Mouse (Mus musculus) intestine, embryonic 15.5 days (tissue): ENCODE measurements around the gene Cyb5r3. TPM values are rescaled to one million over a fixed set of nuclear protein-coding genes. Genes with fewer than 3 reads are reported as not detected.
"Not testable (repeated sequence)": the region's sequence is repeated elsewhere in the genome, so short reads cannot be mapped to it uniquely, and the experiment has no call there.

ENCODE experiments used
- ATAC-seq: fragments of 200-750 bp; cut with Nextera tagmentation; 2 replicates; pipeline ENCODE4 v1.8.0; 2017; ENCODE audit warnings: moderate TSS enrichment, moderate library complexity
- H3K27ac ChIP-seq: fragments of 300-500 bp; sonication (generic); 2 replicates; pipeline ENCODE4 v1.5.1; 2015; ENCODE audit warnings: mild to moderate bottlenecking, inconsistent platforms
- H3K27me3 ChIP-seq: fragments of 300-500 bp; sonication (generic); replicated peaks from 2 replicates; pipeline ENCODE4 v1.6.1; 2015; ENCODE audit warnings: inconsistent platforms
- H3K36me3 ChIP-seq: fragments of 300-500 bp; sonication (generic); 2 replicates; pipeline ENCODE4 v1.6.1; 2015; ENCODE audit warnings: inconsistent platforms
- H3K4me1 ChIP-seq: fragments of 300-500 bp; sonication (generic); replicated peaks from 2 replicates; pipeline ENCODE4 v1.6.1; 2015; ENCODE audit warnings: inconsistent platforms
- H3K4me2 ChIP-seq: fragments of 300-500 bp; sonication (generic); replicated peaks from 2 replicates; pipeline ENCODE4 v1.6.1; 2015; ENCODE audit warnings: mild to moderate bottlenecking, inconsistent platforms
- H3K4me3 ChIP-seq: fragments of 300-500 bp; sonication (generic); replicated peaks from 2 replicates; pipeline ENCODE4 v1.5.1; 2015; ENCODE audit warnings: inconsistent platforms
- H3K9ac ChIP-seq: fragments of 300-500 bp; sonication (generic); 2 replicates; pipeline ENCODE4 v1.6.1; 2015; ENCODE audit warnings: inconsistent platforms
- H3K9me3 ChIP-seq: fragments of 300-500 bp; sonication (generic); 2 replicates; pipeline ENCODE4 v1.6.1; 2016; ENCODE audit warnings: inconsistent platforms
- WGBS: fragments of 180-500 bp; shearing (Covaris S2); methylation state at CpG from one replicate; pipeline ENCODE4 v1.1.7; 2015; 5-methylcytosine and 5-hydroxymethylcytosine counted together
- polyA plus RNA-seq: library from polyadenylated mRNA; unstranded; fragments of >200 nt; fragmentation: Nextera tagmentation; extraction: Ambion mirVana; gene quantifications from 2 replicates; pipeline ENCODE4 v1.2.1, GENCODE M21; 2015

The Cyb5r3 gene
- polyA plus RNA-seq, 1 experiment from 2014 or later: 176 TPM

DNA sequence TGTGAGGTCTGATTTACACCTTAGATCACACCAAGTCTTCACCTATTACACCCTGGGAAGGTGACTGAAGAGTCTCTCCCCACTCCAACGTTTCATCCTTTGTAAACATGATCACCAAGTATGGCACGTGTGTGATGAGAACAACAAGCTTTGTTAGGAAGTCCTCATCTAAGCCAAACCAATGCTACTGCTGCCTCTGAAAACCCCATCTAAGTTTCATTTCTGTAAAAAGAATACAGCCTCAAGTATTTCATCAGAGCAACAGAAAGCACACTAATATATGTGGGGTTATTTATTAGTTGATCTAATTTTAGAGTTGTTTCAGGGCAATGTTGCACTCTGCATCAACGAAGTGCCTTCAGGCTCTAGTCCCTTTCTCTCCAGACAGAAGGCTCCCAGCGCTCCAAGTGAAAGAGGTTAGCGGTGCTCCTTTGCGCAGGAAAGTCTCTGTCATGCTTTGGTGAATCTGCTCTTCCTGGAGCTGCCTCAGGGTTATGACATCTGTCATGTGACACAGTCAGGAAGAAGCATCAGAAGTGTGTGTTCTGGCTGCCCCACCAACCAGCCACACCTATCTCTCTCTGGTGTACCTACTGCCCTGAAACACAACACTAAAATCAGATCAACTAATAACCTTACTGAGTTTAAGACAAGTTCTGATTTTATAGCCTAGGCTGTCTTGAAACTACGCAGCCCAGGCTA is 42.7 kb downstream of the Cyb5r3 start:
- no peak overlapping the region for H3K27ac ChIP-seq
- no peaks in the 10 kb centered on the region for H3K9me3 ChIP-seq
- no peak overlapping the region for H3K4me3 ChIP-seq
- H3K36me3 ChIP-seq: peaks cover 85% of the 10 kb centered on the region
- WGBS: 93% methylated on average over 7 of the region's 7 CpGs
- no peak overlapping the region for H3K4me2 ChIP-seq
- ATAC-seq: no peak
- H3K9ac ChIP-seq: no peak overlapping the region
- no peaks in the 10 kb centered on the region for H3K27me3 ChIP-seq
- no peaks in the 10 kb centered on the region for H3K4me1 ChIP-seq

DNA sequence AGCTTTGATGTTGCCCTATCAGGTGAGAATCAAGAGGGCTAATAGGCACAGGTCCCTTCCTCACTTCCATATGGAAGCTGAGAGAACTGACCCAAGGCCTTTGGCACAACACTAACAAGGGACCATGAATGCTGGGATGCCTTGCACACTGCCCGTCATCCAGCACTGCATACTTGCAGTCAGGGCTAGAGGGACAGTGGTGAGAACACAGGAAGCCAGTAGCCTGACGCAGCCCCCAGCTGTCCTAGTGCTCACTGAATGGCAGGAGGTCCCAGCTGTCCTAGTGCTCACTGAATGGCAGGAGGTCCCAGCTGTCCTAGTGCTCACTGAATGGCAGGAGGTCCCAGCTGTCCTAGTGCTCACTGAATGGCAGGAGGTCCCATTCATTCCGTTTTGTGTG is 45.4 kb downstream of the Cyb5r3 start:
- H3K4me2 ChIP-seq, H3K27me3 ChIP-seq, ATAC-seq, H3K9me3 ChIP-seq, H3K27ac ChIP-seq, H3K4me3 ChIP-seq, H3K4me1 ChIP-seq, H3K9ac ChIP-seq: not testable (repeated sequence)
- WGBS: 69% methylated on average over 3 of the region's 3 CpGs
- peaks cover 63% of the 10 kb centered on the region for H3K36me3 ChIP-seq

DNA sequence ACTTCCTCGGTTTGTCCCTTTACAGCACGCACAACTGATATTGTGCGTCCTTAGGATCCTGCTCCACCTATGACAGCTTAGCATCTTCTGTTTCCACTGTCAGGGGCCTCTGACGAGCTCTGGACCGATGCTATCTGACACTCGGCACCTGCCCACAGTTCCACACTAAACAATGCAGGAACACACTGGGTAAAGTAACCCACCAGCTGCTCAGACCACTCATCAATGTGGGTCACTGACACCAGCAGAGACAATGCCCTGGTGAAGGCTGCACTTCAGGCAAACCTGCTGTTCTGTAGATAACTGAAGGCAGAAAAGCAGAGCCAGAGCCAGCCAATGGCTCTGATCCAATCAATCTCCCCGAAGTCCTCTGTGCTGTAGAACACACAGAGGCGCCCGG is 45.8 kb downstream of the Cyb5r3 start:
- Histone ChIP-seq H3K4me3 (no peak overlapping the region), H3K4me1 (peaks cover 2% of the 10 kb centered on the region), H3K36me3 (peaks cover 58% of the 10 kb centered on the region), H3K9ac (no peak overlapping the region), H3K27me3 (no peaks in the 10 kb centered on the region), H3K4me2 (no peak overlapping the region), H3K9me3 (no peaks in the 10 kb centered on the region), H3K27ac (no peak overlapping the region)
- no peak for ATAC-seq
- 97% methylated on average over 9 of the region's 9 CpGs for WGBS

DNA sequence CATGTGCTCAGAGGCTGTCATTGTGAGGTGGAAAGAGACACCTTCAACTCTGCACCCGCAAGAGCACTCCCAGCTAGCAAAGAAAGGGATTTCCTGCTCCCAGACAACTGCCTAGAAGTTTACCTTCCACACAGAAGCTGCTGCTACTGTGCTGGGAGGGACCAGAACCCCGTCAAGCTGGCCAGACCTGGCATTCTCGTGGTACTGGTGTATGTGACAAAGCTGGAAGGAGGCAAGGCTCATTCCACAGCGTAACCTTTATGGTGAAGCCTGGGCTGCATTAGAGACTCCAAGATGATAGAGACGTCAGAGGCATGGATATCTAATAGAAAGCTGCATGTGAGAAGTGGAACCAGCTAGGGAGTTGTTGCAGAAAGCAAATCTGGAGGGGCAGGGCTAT is 47.8 kb downstream of the Cyb5r3 start:
- no peaks in the 10 kb centered on the region for H3K9me3 ChIP-seq
- H3K27ac ChIP-seq: no peak overlapping the region
- peaks cover 39% of the 10 kb centered on the region for H3K36me3 ChIP-seq
- H3K9ac ChIP-seq: no peak overlapping the region
- H3K4me1 ChIP-seq: peaks cover 8% of the 10 kb centered on the region
- no peak overlapping the region for H3K4me3 ChIP-seq
- ATAC-seq: no peak
- 65% methylated on average over 5 of the region's 5 CpGs for WGBS
- no peaks in the 10 kb centered on the region for H3K27me3 ChIP-seq
- H3K4me2 ChIP-seq: no peak overlapping the region

GRCm38 (mm10) chr15:83122566-83123145 is 49.7 kb downstream of the Cyb5r3 start, which contains the start of gene Rrp7a:
Gene Rrp7a (minus strand): TSS chr15:83122801.
- Histone ChIP-seq H3K4me3 (peak within 1 kb of the TSS; percentile 92), H3K4me2 (peak within 1 kb of the TSS; percentile 76), H3K4me1 (peaks cover 8% of the 10 kb centered on the region), H3K27ac (peak within 1 kb of the TSS; percentile 80), H3K9me3 (no peaks in the 10 kb centered on the region), H3K9ac (peak within 1 kb of the TSS; percentile 81), H3K36me3 (peaks cover 26% of the 10 kb centered on the region), H3K27me3 (no peaks in the 10 kb centered on the region)
- 9% methylated on average over 32 of the region's 32 CpGs for WGBS
- ATAC-seq: peak; percentile 96

DNA sequence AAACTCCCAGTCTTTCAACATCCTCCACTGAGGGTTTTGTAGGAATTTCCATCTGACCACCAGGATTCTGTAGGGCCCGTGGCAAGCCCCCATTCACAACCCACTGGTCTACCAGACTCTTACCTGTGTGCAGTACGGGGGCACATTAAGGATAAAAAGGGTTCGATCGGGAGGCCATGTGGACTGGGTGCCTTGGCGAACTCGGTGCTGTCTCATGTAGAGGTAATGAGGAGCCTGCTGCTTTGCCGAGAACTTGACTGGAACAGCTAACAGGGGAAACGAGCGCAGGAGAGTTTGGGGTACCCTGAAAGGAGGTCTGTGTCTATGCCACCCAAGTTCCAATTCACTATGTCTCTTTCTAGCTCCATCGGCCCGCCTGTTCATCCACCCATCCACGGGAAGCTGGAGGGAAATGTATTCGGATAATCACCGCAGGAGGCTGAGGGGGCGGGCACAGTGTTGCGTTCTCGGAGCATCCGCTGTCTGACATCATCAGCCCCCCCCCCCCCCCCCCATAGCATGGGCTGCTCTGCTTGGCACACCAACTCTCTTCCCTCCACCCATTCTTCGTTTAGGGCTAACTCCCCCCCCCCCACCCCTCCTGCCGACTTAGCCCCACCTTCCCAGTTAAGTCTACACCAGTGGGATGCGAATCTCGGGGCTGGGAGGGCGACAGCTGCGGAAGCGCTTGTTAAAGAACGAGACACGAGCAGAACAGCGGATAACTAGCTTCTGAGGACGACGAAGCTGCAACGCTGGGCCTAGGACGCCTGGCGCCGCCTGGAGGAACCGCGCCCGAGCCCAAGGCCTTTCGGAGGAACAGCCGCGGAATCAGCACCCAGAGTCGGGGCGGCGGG is 50.5 kb downstream of the Cyb5r3 start:
- 3% methylated on average over 39 of the region's 43 CpGs for WGBS
- H3K9me3 ChIP-seq: no peaks in the 10 kb centered on the region
- peak overlapping the region; percentile 76 for H3K4me2 ChIP-seq
- peak overlapping the region; percentile 80 for H3K27ac ChIP-seq
- H3K36me3 ChIP-seq: peaks cover 29% of the 10 kb centered on the region
- peak overlapping the region; percentile 92 for H3K4me3 ChIP-seq
- no peaks in the 10 kb centered on the region for H3K27me3 ChIP-seq
- peaks cover 8% of the 10 kb centered on the region for H3K4me1 ChIP-seq
- peak overlapping the region; percentile 81 for H3K9ac ChIP-seq
- peak; percentile 61 for ATAC-seq

DNA sequence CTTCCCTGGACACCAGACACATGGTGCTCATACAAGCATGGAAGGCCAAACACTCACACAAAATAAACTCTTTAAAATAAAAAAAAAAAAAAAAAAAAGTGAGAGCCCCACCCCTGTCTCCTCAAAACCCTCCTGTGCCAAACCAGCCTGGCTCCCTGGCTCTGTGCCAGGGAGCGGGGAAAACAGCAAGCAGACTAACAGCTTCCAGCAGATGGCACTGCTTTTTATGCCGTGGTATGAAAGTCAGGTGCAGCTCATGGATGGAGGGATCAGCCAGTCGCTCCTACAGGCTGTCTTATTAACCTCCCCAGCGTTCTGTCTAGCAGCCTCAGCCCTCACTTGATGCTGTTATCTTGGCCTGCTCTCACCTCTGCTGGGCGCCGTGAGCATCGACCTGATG is 54.0 kb downstream of the Cyb5r3 start:
- peaks cover 8% of the 10 kb centered on the region for H3K4me1 ChIP-seq
- H3K9me3 ChIP-seq: no peaks in the 10 kb centered on the region
- H3K27me3 ChIP-seq: no peaks in the 10 kb centered on the region
- no peak overlapping the region for H3K4me3 ChIP-seq
- H3K9ac ChIP-seq: no peak overlapping the region
- no peak for ATAC-seq
- no peak overlapping the region for H3K4me2 ChIP-seq
- H3K36me3 ChIP-seq: peaks cover 16% of the 10 kb centered on the region; the same call in 1 of the 2 replicates
- no peak overlapping the region for H3K27ac ChIP-seq
- 65% methylated on average over 7 of the region's 7 CpGs for WGBS

GRCm38 (mm10) chr15:83115071-83115470 is 57.3 kb downstream of the Cyb5r3 start:
- H3K36me3 ChIP-seq: peaks cover 16% of the 10 kb centered on the region; the same call in 1 of the 2 replicates

DNA sequence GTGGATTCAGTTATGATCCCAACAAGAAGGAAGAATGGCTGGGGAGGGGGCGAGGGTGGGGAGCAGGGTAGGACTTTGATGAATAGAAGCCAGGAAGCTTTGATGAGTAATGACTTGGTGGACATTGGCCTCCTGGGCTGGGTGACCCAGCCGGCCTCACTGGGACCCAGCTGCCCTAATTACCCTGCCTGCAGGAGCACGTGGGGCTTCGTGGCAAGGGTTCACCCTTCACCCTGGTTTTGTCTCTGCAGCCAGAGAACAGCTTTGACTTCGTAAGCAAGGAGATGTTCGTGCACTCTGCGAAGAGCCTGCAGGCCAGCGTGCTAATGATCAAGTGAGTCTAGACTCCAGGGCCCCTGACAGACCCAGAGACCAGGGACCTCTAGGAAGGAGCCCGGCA is 58.3 kb downstream of the Cyb5r3 start:
- no peaks in the 10 kb centered on the region for H3K9me3 ChIP-seq
- H3K9ac ChIP-seq: no peak overlapping the region
- no peak overlapping the region for H3K4me2 ChIP-seq
- no peak overlapping the region for H3K27ac ChIP-seq
- H3K36me3 ChIP-seq: peaks cover 16% of the 10 kb centered on the region; the same call in 1 of the 2 replicates
- no peak overlapping the region for H3K4me3 ChIP-seq
- 72% methylated on average over 9 of the region's 9 CpGs for WGBS
- H3K4me1 ChIP-seq: peaks cover 5% of the 10 kb centered on the region; the same call in 1 of the 2 replicates
- no peak for ATAC-seq
- H3K27me3 ChIP-seq: no peaks in the 10 kb centered on the region

More at GRCm38 (mm10) chr15:83115071-83115470, 57.3 kb downstream of the Cyb5r3 start:
- H3K9ac ChIP-seq: no peak overlapping the region
- no peaks in the 10 kb centered on the region for H3K27me3 ChIP-seq
- no peak for ATAC-seq
- no peak overlapping the region for H3K4me2 ChIP-seq
- no peak overlapping the region for H3K27ac ChIP-seq
- peaks cover 5% of the 10 kb centered on the region; the same call in 1 of the 2 replicates for H3K4me1 ChIP-seq
- H3K4me3 ChIP-seq: no peak overlapping the region
- H3K9me3 ChIP-seq: no peaks in the 10 kb centered on the region
- 82% methylated on average over 6 of the region's 6 CpGs for WGBS

- no peak overlapping the region for H3K9ac ChIP-seq
Measured at GRCm38 (mm10) chr15:83112898-83113297, 59.5 kb downstream of the Cyb5r3 start.

DNA sequence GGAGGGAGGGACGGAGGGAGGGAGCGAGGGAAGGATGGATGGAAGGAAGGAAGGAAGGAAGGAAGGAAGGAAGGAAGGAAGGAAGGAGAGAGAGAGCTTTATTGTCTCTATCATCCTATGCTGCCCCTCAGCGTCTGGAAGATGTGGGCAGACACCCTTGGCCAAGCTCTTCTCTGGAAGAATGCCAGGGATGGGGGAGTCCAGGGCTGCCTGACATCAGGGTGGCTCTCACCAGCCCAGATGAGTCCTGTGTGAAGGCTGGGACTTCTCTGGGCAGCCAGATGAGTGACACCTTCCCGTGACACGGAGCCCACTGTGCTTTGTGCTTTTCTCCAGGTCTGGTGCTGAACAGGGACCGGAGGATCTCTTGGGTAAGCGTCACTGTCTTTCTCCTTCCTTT is 60.5 kb downstream of the Cyb5r3 start:
- Histone ChIP-seq H3K9me3 (no peaks in the 10 kb centered on the region), H3K9ac (no peak overlapping the region), H3K27me3 (no peaks in the 10 kb centered on the region), H3K27ac (no peak overlapping the region), H3K4me1 (peaks cover 5% of the 10 kb centered on the region; the same call in 1 of the 2 replicates), H3K4me2 (no peak overlapping the region), H3K36me3 (0 out of 2 replicates have a peak, but pooled peaks cover 2% of the 10 kb centered on the region), H3K4me3 (no peak overlapping the region)
- no peak for ATAC-seq
- WGBS: 79% methylated on average over 7 of the region's 7 CpGs

More at GRCm38 (mm10) chr15:83112898-83113297, 59.5 kb downstream of the Cyb5r3 start:
- Histone ChIP-seq H3K9me3 (no peaks in the 10 kb centered on the region), H3K4me3 (no peak overlapping the region), H3K36me3 (peaks cover 10% of the 10 kb centered on the region; the same call in 1 of the 2 replicates), H3K27me3 (no peaks in the 10 kb centered on the region), H3K27ac (no peak overlapping the region), H3K4me1 (peaks cover 5% of the 10 kb centered on the region; the same call in 1 of the 2 replicates), H3K4me2 (no peak overlapping the region)
- 9% methylated on average over 11 of the region's 11 CpGs for WGBS
- peak; percentile 65 for ATAC-seq

DNA sequence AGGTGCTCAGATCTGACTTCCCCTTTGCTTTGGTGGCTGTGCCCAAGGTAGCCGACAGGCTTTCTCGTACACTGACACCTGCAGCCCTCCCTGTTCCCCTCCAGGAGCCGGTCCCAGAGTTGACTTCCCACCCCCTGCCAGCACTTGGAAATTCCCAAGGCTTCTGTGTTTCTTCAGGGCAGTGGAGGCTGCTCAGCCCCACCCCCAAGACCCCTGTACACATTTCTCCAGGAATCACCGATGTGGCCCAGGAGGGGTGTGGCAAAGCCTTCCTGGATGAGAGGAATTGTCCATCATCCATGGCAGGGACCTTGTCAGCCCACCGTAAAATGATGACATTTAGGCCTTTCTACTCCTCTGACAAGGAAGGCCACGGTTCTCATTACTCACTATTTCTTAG is 61.1 kb downstream of the Cyb5r3 start:
- H3K4me2 ChIP-seq: no peak overlapping the region
- H3K9me3 ChIP-seq: no peaks in the 10 kb centered on the region
- H3K36me3 ChIP-seq: no peaks in the 10 kb centered on the region
- H3K4me1 ChIP-seq: peaks cover 5% of the 10 kb centered on the region; the same call in 1 of the 2 replicates
- 47% methylated on average over 6 of the region's 6 CpGs for WGBS
- H3K4me3 ChIP-seq: no peak overlapping the region
- H3K27me3 ChIP-seq: no peaks in the 10 kb centered on the region
- no peak overlapping the region for H3K27ac ChIP-seq
- no peak overlapping the region for H3K9ac ChIP-seq
- ATAC-seq: no peak
